Mouse (Mus musculus) megakaryocyte, embryonic 14.5 days (primary cell): ENCODE measurements around the gene Lrfn2.

Source experiments
- FLI1 ChIP-seq: IDR thresholded peaks from 2 replicates; pipeline ENCODE4 v1.6.1; 2012; ENCODE audit warnings: low read length, inconsistent platforms, mixed read lengths
- GATA1 ChIP-seq: IDR thresholded peaks from 3 replicates; pipeline ENCODE4 v1.6.1; 2012; ENCODE audit warnings: mixed read lengths, low read length, inconsistent platforms, borderline replicate concordance

- TF ChIP-seq GATA1, result no peak
- TF ChIP-seq FLI1, result no peak
Observed at GRCm38 (mm10) chr17:49124642-49125041, 192.5 kb downstream of the Lrfn2 start.
